ENCODE assay signal across 12 mouse cellular contexts in genomic region chr11:73193047-73193446, GRCm38 (mm10). TPM values are rescaled to one million over a fixed set of nuclear protein-coding genes. Genes with fewer than 3 reads are reported as not detected.
DNase-seq lines count a peak whose midpoint lies in the region; TF ChIP-seq lines count a peak whose summit lies in the region.
"Had no signal": no experiment of that assay in that cellular context is flagged by ENCODE, and none has a peak within 500 bp of the region (broad histone marks: within the 10 kb centered on the region; RNA-seq: fewer than 3 reads in every experiment).

No protein-coding gene starts in this region.

- TF ChIP-seq POLR2A in thymus, adult 2 months (IDR thresholded peaks at IDR 0.05; ENCODE audit: control insufficient read depth, extremely low read depth, insufficient read depth, low read length, poor library complexity): no peak

- H3K36me3 ChIP-seq in thymus, adult 2 months (ENCODE audit: control insufficient read depth, insufficient read depth, low read length): no peaks in the 10 kb centered on the region

- H3K27ac ChIP-seq in thymus, adult 2 months (ENCODE audit: control insufficient read depth, insufficient read depth, low read length): no peak overlapping the region
- H3K27ac ChIP-seq: hindbrain, embryonic 12.5 days; neural tube, embryonic 12.5 days had no signal

- peak; percentile 31 for DNase-seq in lung, postnatal 36 days
- no peak for DNase-seq in lung, postnatal 25 days (ENCODE audit: low spot score)
- DNase-seq in adrenal gland, postnatal 36 days: peak; percentile 44 to 47
- DNase-seq in cerebellum, postnatal 14 days: peak; percentile 83 to 84
- no peak for DNase-seq in retina, postnatal 1 day
- no peak for DNase-seq in gastrocnemius, postnatal 4 days (ENCODE audit: low spot score in 2 of 2)
- DNase-seq in thymus, adult 2 months: no peak
- DNase-seq: kidney, adult 18-20 months; liver, postnatal 0 days had no signal

- WGBS in thymus, adult 2 months: 58% methylated on average over 6 of the region's 6 CpGs

- TF ChIP-seq CTCF in thymus, adult 2 months (IDR thresholded peaks at IDR 0.05; ENCODE audit: borderline replicate concordance, control insufficient read depth, extremely low read depth, insufficient read depth, low read length, poor library complexity): no peak

- no peaks in the 10 kb centered on the region for H3K4me1 ChIP-seq in thymus, adult 2 months (replicated peaks; ENCODE audit: control insufficient read depth, insufficient read depth, low read length)

- H3K4me3 ChIP-seq in thymus, adult 2 months (ENCODE audit: control insufficient read depth, insufficient read depth, low read length): no peak overlapping the region
- H3K4me3 ChIP-seq: heart, embryonic 12.5 days; hindbrain, embryonic 12.5 days; neural tube, embryonic 12.5 days had no signal

- H3K27me3 ChIP-seq in thymus, adult 2 months (ENCODE audit: control insufficient read depth, insufficient read depth, low read length): no peaks in the 10 kb centered on the region
- H3K27me3 ChIP-seq: heart, embryonic 12.5 days; hindbrain, embryonic 12.5 days; neural tube, embryonic 12.5 days had no signal

RNA-seq across cellular contexts. Expression of gene Ctns, which starts 5.8 kb away (rescaled TPM):
- total RNA-seq in adrenal gland, postnatal 36 days (2021): 10 to 100 TPM; 14.3 to 16.8 TPM
- total RNA-seq in gastrocnemius, postnatal 4 days (2021): 10 to 100 TPM; 13.8 to 14.0 TPM
- polyA plus RNA-seq in thymus, adult 2 months (2012; rRNA removed): 20.1 and 20.6 TPM in 2 replicates

RNA-seq across cellular contexts. Expression of gene Shpk, which starts 6.2 kb away (rescaled TPM):
- 10 to 100 TPM in 1 of 2 experiments, 1 to 10 TPM in 1; 8.8 to 13.2 TPM for total RNA-seq in adrenal gland, postnatal 36 days (2021)
- 1 to 10 TPM; 1.7 to 2.1 TPM for total RNA-seq in gastrocnemius, postnatal 4 days (2021)
- 3.7 and 4.0 TPM in 2 replicates for polyA plus RNA-seq in thymus, adult 2 months (2012; rRNA removed)

RNA-seq across cellular contexts. Expression of gene Tax1bp3, which starts 16.2 kb away (rescaled TPM):
- 10 to 100 TPM; 74.5 to 79.4 TPM for total RNA-seq in adrenal gland, postnatal 36 days (2021)
- total RNA-seq in gastrocnemius, postnatal 4 days (2021): 10 to 100 TPM; 52.8 to 57.5 TPM
- 63.1 and 72.0 TPM in 2 replicates for polyA plus RNA-seq in thymus, adult 2 months (2012; rRNA removed)

RNA-seq across cellular contexts. Expression of gene Emc6, which starts 16.2 kb away (rescaled TPM):
- 10 to 100 TPM; 83.0 to 85.0 TPM for total RNA-seq in adrenal gland, postnatal 36 days (2021)
- total RNA-seq in gastrocnemius, postnatal 4 days (2021): 10 to 100 TPM; 60.1 to 67.3 TPM
- polyA plus RNA-seq in thymus, adult 2 months (2012; rRNA removed): 58.6 and 64.9 TPM in 2 replicates

RNA-seq across cellular contexts. Expression of gene P2rx5, which starts 32.8 kb away (rescaled TPM):
- total RNA-seq in adrenal gland, postnatal 36 days (2021): 1 to 10 TPM; 5.1 to 6.5 TPM
- total RNA-seq in gastrocnemius, postnatal 4 days (2021): 1 to 10 TPM; 6.2 to 7.1 TPM
- polyA plus RNA-seq in thymus, adult 2 months (2012; rRNA removed): 1.9 and 2.0 TPM in 2 replicates

Comparison
In these comparisons a context has a peak if more than half of its experiments do, and no peak if none do; other contexts are left out.
1. DNase-seq: peak in lung, postnatal 36 days (single experiment), adrenal gland, postnatal 36 days (2 of 2) and cerebellum, postnatal 14 days (2 of 2); none in lung, postnatal 25 days (single experiment), retina, postnatal 1 day (single experiment), gastrocnemius, postnatal 4 days (0 of 2) and thymus, adult 2 months (single experiment).